12 mouse cellular contexts compared by ENCODE assay signal in genomic region chr16:10703932-10704331, GRCm38 (mm10).
DNase-seq lines count a peak whose midpoint lies in the region; ATAC-seq lines count a peak whose summit lies in the region.
"Had no signal": no experiment of that assay in that cellular context is flagged by ENCODE, and none has a peak within 500 bp of the region (broad histone marks: within the 10 kb centered on the region; RNA-seq: fewer than 3 reads in every experiment).

No protein-coding gene starts in this region.

- no peak overlapping the region for H3K4me3 ChIP-seq in intestine, embryonic 16.5 days (ENCODE audit: low read length)
- no peak overlapping the region for H3K4me3 ChIP-seq in intestine, embryonic 15.5 days (replicated peaks)
- no peak overlapping the region for H3K4me3 ChIP-seq in stomach, embryonic 16.5 days (replicated peaks; ENCODE audit: low read length)

- H3K36me3 ChIP-seq in intestine, embryonic 16.5 days (ENCODE audit: control insufficient read depth, insufficient read depth, low read length), result no peaks in the 10 kb centered on the region
- H3K36me3 ChIP-seq in intestine, embryonic 15.5 days, result no peaks in the 10 kb centered on the region
- H3K36me3 ChIP-seq in stomach, embryonic 16.5 days (ENCODE audit: control insufficient read depth, insufficient read depth, low read length), result no peaks in the 10 kb centered on the region

- no peak overlapping the region for H3K9ac ChIP-seq in intestine, embryonic 16.5 days (ENCODE audit: low read depth, low read length)
- no peak overlapping the region for H3K9ac ChIP-seq in intestine, embryonic 15.5 days
- H3K9ac ChIP-seq in stomach, embryonic 16.5 days (ENCODE audit: low read length), result no peak overlapping the region

- peaks cover 9% of the 10 kb centered on the region; the same call in 1 of the 2 replicates for H3K4me1 ChIP-seq in intestine, embryonic 16.5 days (ENCODE audit: control insufficient read depth, insufficient read depth, low read length)
- H3K4me1 ChIP-seq in intestine, embryonic 15.5 days (replicated peaks), result peaks cover 6% of the 10 kb centered on the region; the same call in 1 of the 2 replicates
- H3K4me1 ChIP-seq in stomach, embryonic 16.5 days (ENCODE audit: control insufficient read depth, insufficient read depth, low read length), result peaks cover 4% of the 10 kb centered on the region

- H3K4me2 ChIP-seq in intestine, embryonic 16.5 days (ENCODE audit: low read depth, low read length), result no peak overlapping the region
- no peak overlapping the region for H3K4me2 ChIP-seq in intestine, embryonic 15.5 days (replicated peaks)
- H3K4me2 ChIP-seq in stomach, embryonic 16.5 days (ENCODE audit: low read depth, low read length), result no peak overlapping the region

- DNase-seq in thymus, postnatal 14 days, result peak; percentile 48
- no peak for DNase-seq in thymus, postnatal 4 days
- DNase-seq in adrenal gland, postnatal 14 days, result peak; percentile 67
- no peak for DNase-seq in embryo, embryonic 10 days (ENCODE audit: low spot score)
- no peak for DNase-seq in c-Kit-positive CD71-positive TER-119-positive erythroid progenitor cells, embryonic 14.5 days (ENCODE audit: low spot score)
- DNase-seq: cerebellum, adult 18-20 months; embryo, embryonic 11 days; left cerebral cortex, postnatal 4 days had no signal

- no peaks in the 10 kb centered on the region for H3K27me3 ChIP-seq in intestine, embryonic 16.5 days (replicated peaks; ENCODE audit: control insufficient read depth, insufficient read depth, low read length)
- no peaks in the 10 kb centered on the region for H3K27me3 ChIP-seq in intestine, embryonic 15.5 days (replicated peaks)
- H3K27me3 ChIP-seq in stomach, embryonic 16.5 days (ENCODE audit: control insufficient read depth, insufficient read depth, low read length), result no peaks in the 10 kb centered on the region

- H3K9me3 ChIP-seq in intestine, embryonic 16.5 days (ENCODE audit: control insufficient read depth, low read length), result no peaks in the 10 kb centered on the region
- H3K9me3 ChIP-seq in intestine, embryonic 15.5 days, result no peaks in the 10 kb centered on the region
- H3K9me3 ChIP-seq in stomach, embryonic 16.5 days (replicated peaks; ENCODE audit: control insufficient read depth, low read length), result no peaks in the 10 kb centered on the region
- H3K9me3 ChIP-seq: G1E had no signal

- 52% methylated on average over 4 of the region's 4 CpGs for WGBS in intestine, embryonic 16.5 days
- 51% methylated on average over 4 of the region's 4 CpGs for WGBS in intestine, embryonic 15.5 days
- 58% methylated on average over 4 of the region's 4 CpGs for WGBS in stomach, embryonic 16.5 days

- H3K27ac ChIP-seq in intestine, embryonic 16.5 days (ENCODE audit: low read length), result peak overlapping the region; percentile 7
- H3K27ac ChIP-seq in intestine, embryonic 15.5 days, result no peak overlapping the region
- no peak overlapping the region for H3K27ac ChIP-seq in stomach, embryonic 16.5 days (ENCODE audit: low read length)

- 0 out of 2 replicates have a peak, but pooled peaks have one; percentile 41 for ATAC-seq in intestine, embryonic 16.5 days
- no peak for ATAC-seq in intestine, embryonic 15.5 days
- peak; percentile 47; the same call in 1 of the 2 replicates for ATAC-seq in stomach, embryonic 16.5 days (ENCODE audit: insufficient read depth, low FRiP score)

Comparison
In these comparisons a context has a peak if more than half of its experiments do, and no peak if none do; other contexts are left out.
1. DNase-seq: peak in thymus, postnatal 14 days (single experiment) and adrenal gland, postnatal 14 days (single experiment); none in thymus, postnatal 4 days (single experiment), embryo, embryonic 10 days (single experiment) and c-Kit-positive CD71-positive TER-119-positive erythroid progenitor cells, embryonic 14.5 days (single experiment).